Mouse (Mus musculus) heart, postnatal 4 days (tissue): ENCODE data around the gene Zfp597. TPM values are rescaled to one million over a fixed set of nuclear protein-coding genes. Genes with fewer than 3 reads are reported as not detected.
"Not testable (repeated sequence)": the region's sequence is repeated elsewhere in the genome, so short reads cannot be mapped to it uniquely, and the experiment has no call there.

Source experiments
- DNase-seq: peaks from one replicate; pipeline ENCODE4 v3.0.0; 2021
- microRNA-seq, 2 experiments: library from miRNA; unstranded; fragments of <30 nt; microRNA quantifications; one replicate each; pipeline ENCODE4 v1.2.0; 2021 to 2022
- total RNA-seq, 2 experiments: library from RNA; stranded (reverse); gene quantifications; 2 replicates each; pipeline ENCODE4 v1.2.3; 2021

The Zfp597 gene
- total RNA-seq, 2 experiments from 2014 or later, result 12.4 to 15.5 TPM

DNA sequence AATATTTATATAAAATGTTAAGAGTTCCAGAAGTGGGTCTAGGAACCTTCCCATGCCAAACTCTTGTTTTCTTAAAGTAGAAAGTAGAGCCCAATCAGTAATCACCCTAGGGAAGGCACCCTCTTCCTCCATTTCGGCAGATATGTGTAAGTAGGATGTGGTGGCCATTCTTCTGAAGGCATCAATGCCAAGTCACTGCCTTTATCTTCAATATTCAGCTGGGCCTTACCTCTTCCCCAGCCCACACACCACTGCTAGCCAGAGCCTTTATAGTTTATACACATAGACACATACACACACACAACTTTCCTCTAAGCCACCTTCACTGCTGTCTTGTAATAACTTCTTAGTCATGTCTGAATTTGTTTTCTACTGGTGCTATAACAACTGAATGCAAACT, 28.6 kb downstream of the Zfp597 start:
- DNase-seq, result no peak

DNA sequence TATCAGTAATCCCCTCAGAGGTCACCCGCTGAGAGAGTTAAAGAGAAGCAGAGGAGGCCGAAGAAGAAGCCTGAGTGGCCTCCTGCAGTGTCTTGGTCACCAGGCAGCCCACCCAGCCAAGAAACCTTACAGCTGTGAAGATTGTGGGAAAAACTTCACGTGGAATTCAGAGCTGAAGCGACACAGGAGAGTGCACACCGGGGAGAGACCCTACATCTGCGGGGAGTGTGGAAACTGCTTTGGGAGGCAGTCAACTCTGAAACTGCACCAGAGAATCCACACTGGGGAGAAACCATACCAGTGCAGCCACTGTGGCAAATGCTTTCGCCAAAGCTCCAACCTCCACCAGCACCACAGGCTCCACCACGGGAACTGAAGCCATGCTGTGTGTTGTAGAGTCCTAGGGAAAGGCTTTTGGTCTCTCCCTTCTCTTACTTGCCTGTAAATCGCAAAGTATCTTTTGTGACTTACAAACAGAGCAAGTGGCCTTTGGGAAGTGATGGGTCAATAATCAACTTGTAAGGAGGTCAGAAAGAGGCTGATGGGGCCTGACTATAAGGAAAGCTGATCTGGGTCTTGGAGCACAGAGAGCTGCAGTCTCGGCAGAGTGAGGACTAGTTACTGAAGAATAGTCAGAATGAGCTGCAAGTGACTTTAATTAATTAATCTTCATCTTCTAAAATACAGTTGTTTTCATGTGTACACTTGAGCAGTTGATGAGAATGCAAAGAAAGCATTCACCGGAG, 29.8 kb downstream of the Zfp597 start:
- DNase-seq, result no peak

DNA sequence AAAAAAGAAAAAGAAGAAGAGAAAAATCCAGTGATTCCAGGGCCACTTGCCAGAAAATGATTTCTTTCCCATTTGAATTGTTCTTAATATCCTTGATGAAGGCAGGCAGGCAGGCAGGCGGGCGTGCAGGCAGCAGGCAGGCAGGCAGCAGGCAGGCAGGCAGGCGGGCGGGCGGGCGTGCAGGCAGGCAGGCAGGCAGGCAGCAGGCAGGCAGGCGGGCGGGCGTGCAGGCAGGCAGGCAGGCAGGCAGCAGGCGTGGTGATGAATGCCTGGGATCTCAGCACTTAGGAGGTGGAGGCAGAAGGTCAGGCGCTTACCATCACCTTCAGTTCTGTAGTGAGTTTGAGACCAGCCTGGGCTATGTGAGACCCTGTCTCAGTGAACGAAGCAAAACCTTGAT, 31.8 kb downstream of the Zfp597 start:
- no peak for DNase-seq

DNA sequence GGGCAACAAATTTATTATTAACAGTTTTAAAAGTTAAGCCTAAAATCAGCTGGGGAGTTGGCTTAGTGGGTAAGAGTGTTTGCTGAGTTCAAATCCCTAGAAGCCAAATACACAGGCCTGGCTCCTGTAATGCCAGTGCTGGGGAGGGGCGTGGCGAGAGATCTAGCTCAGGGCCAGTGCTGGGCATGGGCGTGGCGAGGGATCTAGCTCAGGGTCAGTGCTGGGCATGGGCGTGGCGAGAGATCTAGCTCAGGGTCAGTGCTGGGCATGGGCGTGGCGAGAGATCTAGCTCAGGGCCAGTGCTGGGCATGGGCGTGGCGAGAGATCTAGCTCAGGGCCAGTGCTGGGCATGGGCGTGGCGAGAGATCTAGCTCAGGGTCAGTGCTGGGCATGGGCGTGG, 33.1 kb downstream of the Zfp597 start:
- DNase-seq, result not testable (repeated sequence)

DNA sequence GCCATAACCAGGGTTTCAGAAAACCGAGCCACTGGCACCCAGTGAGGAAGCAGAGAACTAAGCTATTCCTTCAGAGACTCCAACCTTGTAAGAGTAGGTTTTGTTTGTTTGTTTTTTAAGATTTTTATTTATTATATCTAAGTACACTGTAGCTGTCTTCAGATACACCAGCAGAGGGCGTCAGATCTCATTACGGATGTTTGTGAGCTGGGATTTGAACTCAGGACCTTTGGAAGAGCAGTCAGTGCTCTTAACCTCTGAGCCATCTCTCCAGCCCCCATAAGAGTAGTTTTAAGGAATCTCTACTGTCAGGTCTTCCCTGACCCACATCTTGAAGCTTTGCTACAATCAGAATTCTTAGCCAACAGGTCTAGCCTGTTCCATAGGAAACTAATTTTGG, 35.9 kb downstream of the Zfp597 start:
- no peak for DNase-seq

DNA sequence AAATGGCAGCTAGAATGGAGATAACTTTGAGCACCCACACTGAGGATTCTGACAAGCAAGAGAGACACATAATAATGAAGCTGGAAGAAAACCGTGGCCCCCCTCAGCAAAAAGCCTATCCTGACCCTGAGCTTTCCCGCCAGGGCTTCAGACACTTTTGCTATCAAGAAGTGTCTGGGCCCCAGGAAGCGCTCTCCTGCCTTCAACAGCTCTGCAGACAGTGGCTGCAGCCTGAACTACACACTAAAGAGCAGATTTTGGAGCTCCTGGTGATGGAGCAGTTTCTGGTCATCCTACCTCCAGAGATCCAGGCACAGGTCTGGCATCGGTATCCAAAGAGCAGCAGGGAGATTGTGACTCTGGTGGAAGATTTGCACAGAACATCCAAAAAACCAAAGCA, 36.5 kb downstream of the Zfp597 start:
- no peak for DNase-seq

DNA sequence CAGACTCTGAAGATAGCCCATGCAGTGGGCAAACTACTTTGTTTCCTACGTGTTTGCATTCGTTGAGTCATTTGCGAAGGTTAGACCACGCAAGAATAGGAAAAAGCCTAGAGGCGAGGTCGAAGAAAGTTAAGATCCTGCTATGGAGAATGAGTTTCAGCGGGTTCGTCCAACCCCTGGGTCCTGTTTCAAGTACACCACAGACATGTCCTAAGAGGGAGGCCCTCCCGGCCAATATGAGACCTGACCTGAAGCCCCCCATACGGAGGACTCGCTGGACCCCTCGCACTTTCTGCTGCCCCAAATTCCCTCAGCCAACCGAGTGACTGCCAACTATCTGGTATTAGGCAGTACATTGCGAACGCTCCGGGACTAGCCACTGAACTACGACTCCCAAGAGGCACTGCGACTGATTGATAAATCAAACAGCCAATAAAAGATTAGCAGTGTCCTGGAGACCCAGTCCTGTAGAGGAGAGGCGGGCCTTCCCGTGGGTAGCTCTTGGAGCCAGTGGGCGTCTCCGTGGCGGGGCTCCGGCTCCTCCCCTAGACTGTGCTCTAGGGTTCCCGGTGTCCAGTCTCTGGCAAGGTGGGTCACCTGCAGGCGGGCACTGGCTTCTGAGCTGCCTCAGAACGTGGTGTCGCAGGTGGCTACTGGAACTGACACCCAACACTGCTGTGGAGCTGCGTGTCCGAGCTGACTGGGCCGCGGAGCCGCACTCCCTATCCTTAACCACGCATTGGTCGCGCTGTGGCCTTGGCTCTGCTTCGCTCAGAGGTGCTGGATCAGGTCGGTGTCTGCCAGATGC, 37.4 kb downstream of the Zfp597 start, which contains the start of gene Zfp174:
Zfp174 (plus strand) TSS at position 558 of the 808 bp plus-strand sequence.
- peak; percentile 93 for DNase-seq

DNA sequence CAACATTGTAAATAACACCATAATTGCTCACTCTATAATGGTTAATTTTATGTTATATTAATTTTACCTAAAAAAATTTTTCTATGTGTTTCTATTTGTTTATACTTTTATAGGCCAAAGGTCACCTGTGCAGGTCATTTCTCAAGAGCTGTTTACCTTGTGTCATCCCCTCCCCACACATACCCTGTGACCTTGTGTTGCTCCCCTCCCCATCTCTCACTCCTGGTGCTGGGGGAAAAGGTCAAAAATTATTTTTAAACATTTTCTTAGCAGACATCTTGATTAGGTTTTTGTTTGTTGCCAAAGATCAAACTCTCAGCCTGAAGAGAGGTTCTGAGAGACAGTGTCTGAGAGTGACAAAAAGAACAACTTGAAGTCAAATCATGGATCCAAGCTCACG, 40.6 kb downstream of the Zfp597 start:
- no peak for DNase-seq

DNA sequence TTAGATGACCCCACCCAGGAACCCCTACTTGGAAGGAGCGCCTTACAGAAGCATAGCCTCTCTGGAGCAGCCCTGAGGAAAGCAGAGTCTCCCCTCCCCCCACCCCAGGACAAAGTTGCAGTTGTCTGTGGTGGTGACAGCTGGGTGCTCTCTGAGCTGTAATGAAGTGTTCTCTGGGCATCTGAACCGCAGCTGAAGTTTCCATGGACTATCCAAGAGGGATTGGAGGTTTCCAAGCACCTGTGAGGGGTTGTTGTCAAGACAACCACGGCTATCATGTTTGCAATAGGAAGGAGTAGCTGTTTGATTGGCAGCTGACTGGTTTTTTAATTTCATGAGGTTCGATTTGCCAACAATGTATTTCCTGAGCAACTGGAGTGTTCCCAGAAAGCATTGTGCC, 41.4 kb downstream of the Zfp597 start:
- DNase-seq, result no peak

DNA sequence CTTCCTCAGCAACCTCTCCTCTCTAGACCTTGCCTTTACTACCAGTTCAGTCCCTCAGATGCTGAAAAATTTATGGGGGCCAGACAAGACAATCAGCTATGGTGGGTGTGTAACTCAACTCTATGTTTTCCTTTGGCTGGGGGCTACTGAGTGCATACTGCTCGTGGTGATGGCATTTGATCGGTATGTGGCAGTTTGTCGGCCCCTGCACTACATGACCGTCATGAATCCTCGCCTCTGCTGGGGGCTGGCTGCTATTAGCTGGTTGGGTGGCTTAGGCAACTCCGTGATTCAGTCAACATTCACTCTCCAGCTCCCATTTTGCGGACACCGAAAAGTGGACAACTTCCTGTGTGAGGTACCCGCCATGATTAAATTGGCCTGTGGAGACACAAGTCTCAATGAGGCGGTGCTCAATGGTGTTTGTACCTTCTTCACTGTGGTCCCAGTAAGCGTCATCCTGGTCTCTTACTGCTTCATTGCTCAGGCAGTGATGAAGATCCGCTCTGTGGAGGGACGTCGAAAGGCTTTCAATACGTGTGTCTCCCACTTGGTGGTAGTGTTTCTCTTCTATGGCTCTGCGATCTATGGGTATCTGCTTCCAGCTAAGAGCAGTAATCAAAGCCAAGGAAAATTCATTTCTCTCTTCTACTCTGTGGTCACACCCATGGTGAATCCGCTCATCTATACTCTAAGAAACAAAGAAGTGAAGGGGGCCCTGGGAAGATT, 45.0 kb downstream of the Zfp597 start:
- peak; percentile 31 for DNase-seq

DNA sequence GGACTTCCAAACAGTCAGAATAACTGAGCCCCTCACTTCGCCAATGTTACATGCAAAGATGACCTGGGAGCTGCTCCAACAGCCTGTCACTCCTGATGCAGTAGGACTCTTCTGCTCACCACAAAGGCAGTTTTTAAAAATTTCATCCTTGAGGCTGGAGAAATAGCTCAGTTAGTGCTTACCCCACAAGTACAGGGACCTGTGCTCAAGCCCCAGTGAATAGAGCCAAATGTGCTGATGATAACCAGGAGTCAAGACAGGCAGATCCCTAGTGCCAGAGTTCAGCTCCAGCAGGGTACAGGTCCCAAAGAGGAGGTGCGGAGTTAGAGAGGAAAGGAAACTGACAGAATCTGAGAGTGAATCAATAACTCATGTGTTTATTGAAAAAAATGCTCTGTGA, 48.9 kb downstream of the Zfp597 start:
- DNase-seq, result no peak

DNA sequence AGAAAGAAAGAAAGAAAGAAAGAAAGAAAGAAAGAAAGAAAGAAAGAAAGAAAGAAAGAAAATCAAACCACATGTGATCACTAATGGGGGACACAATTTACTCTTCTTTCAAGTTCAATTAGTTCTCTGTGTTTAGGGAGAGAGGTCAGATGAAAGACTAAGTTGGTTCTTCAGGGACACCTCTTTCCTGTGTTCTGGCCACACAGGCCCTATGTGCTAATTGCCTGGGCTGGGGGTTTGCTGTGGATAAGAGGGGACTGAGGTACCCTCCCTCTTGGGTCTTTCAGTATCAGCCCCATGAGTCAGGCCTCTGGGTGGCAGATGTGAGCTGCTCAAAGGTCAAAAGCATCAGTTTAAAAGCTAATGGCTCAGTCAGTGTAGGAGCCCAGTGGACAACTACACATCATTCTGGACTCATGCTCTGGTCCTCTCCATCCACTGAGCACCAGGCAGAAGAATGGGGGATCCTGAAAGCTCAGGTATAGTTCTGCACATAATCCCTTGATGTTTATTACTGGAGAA, 53.7 kb downstream of the Zfp597 start, which contains the start of gene Olfr15:
Olfr15 (plus strand) TSS at position 291 of the 522 bp plus-strand sequence.
- DNase-seq, result no peak

DNA sequence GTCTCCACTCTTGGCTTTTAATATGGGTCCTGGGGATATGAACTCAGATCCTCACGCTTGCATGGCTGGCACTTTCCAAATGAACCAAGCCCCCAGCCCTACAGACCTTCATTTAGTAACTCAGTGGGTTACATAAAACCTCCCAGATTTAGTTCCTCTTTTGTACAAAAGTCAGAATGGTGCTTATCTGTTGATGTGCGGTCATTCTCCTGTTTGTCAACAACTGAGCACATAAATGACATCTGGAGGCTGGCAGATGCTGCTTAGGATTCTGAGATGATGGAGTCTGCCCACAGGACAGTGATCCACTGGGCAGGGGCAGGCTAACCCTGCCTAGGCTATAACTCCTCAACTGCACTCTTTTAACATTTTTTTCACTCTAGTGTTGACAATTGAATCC, 54.6 kb downstream of the Zfp597 start:
- no peak for DNase-seq

DNA sequence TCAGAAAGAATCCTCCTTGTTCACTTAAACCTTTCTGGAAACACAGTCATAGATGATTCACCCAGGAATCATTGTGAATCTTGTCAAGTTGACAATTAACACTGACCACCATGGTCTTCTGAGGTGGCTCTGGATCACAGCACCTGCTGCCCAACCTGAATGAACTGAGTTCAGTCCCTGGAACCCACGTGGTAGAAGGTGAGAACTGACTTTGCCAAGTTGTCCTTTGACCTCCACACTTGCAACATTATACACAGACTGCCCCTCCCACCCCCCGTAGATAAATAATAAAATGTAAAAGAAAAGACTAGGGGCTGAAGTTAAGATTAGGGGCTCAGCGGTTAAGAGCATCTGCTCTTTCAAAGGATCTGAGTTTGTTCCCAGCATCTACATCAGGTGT, 56.3 kb downstream of the Zfp597 start:
- DNase-seq, result no peak

DNA sequence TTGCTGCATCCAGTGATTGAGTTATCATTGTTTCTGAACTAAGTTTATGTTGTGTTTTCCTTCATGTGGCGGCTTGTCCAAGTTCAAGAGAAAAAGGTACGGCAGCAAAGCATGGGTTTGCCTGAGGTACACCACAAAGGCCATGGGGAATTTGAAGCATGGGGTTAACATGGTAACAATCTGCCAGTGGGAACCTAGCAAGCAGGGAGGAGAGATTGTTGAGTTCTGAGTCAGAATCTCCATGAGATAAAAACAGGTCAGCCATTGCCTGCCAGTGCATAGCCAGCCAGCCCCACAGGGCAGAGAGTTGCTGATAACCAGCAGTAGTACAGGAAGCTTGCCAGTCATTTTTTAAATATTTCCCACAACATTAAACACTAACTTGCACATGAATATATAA, 64.2 kb downstream of the Zfp597 start:
- DNase-seq, result peak; percentile 15

DNA sequence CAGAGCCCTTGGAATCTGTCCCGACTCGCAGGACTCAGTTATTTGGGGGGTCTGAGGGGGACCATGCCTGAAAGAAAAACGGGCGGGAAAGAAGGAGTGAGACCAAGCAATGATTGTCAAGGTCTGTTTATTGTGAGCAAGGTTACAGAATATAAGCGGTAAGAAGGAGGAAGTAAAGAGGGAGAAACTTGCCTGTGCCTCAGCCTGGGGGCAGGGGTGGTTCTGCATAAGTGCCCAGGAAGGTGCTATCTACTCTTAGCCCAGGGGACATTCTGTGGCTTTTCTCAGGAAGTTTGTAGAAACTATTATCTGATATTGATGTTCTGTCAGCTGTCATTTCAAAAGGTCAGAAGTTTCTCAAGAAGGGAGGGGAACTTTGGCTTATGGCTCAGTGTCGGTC, 69.7 kb downstream of the Zfp597 start:
- not testable (repeated sequence) for DNase-seq

Small RNA genes within 50 kb of the gene (microRNA-seq; reads per million reads assigned to microRNA genes)
- 0 reads per million in 2 experiments for gene Gm23493

Other genes starting within 250 kb of the Zfp597 start
- gene Mefv, start 166.5 kb downstream of the Zfp597 start, total RNA-seq, result not detected
- gene Zfp263, start 140.5 kb downstream of the Zfp597 start, total RNA-seq, result 10 to 100 TPM; 12.1 to 13.6 TPM
- gene Olfr15, start 53.7 kb downstream of the Zfp597 start, total RNA-seq, result not detected
- 1 to 10 TPM in 1 of 2 experiments, under 1 TPM in 1; 0.81 to 1.2 TPM for gene Zfp174, start 37.3 kb downstream of the Zfp597 start, total RNA-seq
- gene Naa60, start 12.2 kb downstream of the Zfp597 start, total RNA-seq, result 10 to 100 TPM; 44.3 to 55.1 TPM
- 1 to 10 TPM in 1 of 2 experiments, not detected in 1; 1.4 TPM for gene Gm20695, start 87 bp upstream of the Zfp597 start, total RNA-seq
- gene 1700037C18Rik, start 24.1 kb upstream of the Zfp597 start, total RNA-seq, result 1 to 10 TPM; 5.8 to 6.9 TPM
- 10 to 100 TPM; 11.7 to 11.8 TPM for gene Cluap1, start 24.2 kb upstream of the Zfp597 start, total RNA-seq
- gene Nlrc3, start 92.1 kb upstream of the Zfp597 start, total RNA-seq, result 1 to 10 TPM; 2.8 to 3.0 TPM
- gene Slx4, start 119.2 kb upstream of the Zfp597 start, total RNA-seq, result 10 to 100 TPM; 15.5 to 15.6 TPM
- gene Dnase1, start 152.4 kb upstream of the Zfp597 start, total RNA-seq, result not detected
- 100 to 1,000 TPM; 128 to 151 TPM for gene Trap1, start 193.3 kb upstream of the Zfp597 start, total RNA-seq